Mouse (Mus musculus) cortical plate, adult 2 months (tissue): ENCODE results near the gene Med21.

Experiments used
- CTCF ChIP-seq: fragments of 200-500 bp; IDR thresholded peaks from 2 replicates; pipeline ENCODE4 v1.5.1; 2011; ENCODE audit warnings: mild to moderate bottlenecking, control low read depth, low read length; ENCODE audit not compliant: insufficient read depth; ENCODE audit errors: extremely low read depth
- POLR2A ChIP-seq: fragments of 200-500 bp; IDR thresholded peaks from 2 replicates; pipeline ENCODE4 v1.6.1; 2011; ENCODE audit warnings: mild to moderate bottlenecking, low read length, control low read depth; ENCODE audit not compliant: insufficient read depth; ENCODE audit errors: extremely low read depth

DNA sequence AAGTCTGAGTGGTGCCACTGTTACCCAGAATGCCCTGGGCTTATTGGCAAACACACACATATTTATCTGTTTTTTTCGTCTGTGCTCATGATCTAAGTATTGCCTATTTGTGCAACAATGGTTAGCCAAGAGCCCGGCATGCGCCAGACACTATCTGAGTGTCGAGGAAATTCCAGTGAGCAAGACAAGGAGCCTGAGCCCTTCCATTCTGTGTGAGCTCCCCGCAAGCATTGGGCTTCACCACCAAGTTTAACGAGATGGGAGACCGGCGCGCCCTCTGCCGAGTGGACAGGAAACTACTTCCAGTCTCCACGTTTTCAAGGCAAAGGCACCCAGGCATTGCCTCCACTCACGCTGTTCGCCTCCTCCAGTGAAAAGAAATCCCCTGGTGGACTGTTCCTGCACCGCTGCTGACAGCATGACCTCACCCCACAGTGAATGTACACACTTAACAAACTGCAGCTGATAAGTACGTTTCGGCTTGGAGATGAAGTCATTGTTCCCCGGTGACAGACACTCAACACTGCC lies 43.5 kb downstream of the Med21 start:
- TF ChIP-seq CTCF (no peak), POLR2A (no peak)
